Mouse (Mus musculus): ENCODE data around the gene Smyd2. TPM values are rescaled to one million over a fixed set of nuclear protein-coding genes. Genes with fewer than 3 reads are reported as not detected.

Gene Smyd2
- total and polyA plus RNA-seq, 2 experiments from 2014 or later = 218 to 239 TPM

DNA sequence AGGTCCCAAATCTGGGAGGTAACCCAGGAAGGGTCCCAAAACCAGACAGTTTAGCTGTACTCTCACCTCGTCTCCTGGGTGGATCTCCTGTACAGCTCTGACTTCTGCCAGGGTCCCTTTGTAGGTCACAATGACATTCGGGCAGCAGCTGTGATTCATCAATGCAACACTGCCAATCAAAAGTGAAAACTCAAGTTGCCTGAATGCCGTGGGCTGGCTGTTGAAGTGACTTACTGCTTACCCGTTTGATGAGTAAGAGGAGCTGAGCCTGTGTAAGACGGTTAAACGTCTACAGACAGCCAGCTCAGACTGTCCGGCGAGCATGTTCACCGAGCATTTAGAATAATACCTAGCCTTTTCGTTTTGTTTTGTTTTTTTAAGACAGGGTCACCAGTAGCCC is 33.4 kb downstream of the Smyd2 start:
- Histone ChIP-seq H3K4me3 (ENCODE audit: low read depth, low read length) (no peak overlapping the region), H3K36me3 (replicated peaks; ENCODE audit: control insufficient read depth, insufficient read depth, low read length) (peaks cover 39% of the 10 kb centered on the region), H3K27ac (ENCODE audit: low read depth) (peak overlapping the region; percentile 69), H3K9me3 (replicated peaks; ENCODE audit: control insufficient read depth, low read length) (no peaks in the 10 kb centered on the region), H3K4me1 (ENCODE audit: control insufficient read depth, insufficient read depth) (peaks cover 13% of the 10 kb centered on the region; the same call in 1 of the 2 replicates), H3K27me3 (ENCODE audit: control insufficient read depth, insufficient read depth, low read length) (no peaks in the 10 kb centered on the region), H3K4me2 (ENCODE audit: low read depth, low read length) (no peak overlapping the region), H3K9ac (replicated peaks; ENCODE audit: low read depth, low read length) (no peak overlapping the region)
- no peak for ATAC-seq (ENCODE audit: insufficient read depth, low read depth)
- TF ChIP-seq CTCF (IDR thresholded peaks at IDR 0.05; ENCODE audit: low read depth) = no peak
- no peak for TF ChIP-seq EP300 (IDR thresholded peaks at IDR 0.05; ENCODE audit: low read depth)
- peak; percentile 50 for DNase-seq (ENCODE audit: low spot score)
- 40% methylated on average over 10 of the region's 10 CpGs for WGBS

DNA sequence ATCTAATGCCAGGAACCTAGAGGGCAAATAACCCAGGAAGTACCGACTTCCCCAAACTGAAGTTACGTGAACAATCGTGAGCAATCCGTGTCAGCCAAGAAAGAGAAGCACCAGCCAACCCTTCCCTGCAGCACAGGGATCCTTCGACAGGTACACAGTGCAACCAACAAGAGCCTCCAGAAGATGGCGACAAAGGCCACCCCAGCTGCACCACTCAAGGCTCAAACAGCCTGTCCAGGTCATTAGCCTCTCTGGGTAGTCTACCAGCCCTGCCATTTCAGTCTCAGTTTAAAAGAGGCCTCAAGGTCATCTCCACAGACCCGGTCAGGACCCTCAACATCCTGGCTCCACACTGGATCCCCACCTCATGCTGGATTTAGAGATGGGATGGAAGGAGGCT is 34.6 kb downstream of the Smyd2 start:
- TF ChIP-seq EP300 (IDR thresholded peaks at IDR 0.05; ENCODE audit: low read depth) (no peak; the same call in 1 of the 2 replicates), CTCF (IDR thresholded peaks at IDR 0.05; ENCODE audit: low read depth) (peak; percentile 86)
- no peaks in the 10 kb centered on the region for H3K9me3 ChIP-seq (replicated peaks; ENCODE audit: control insufficient read depth, low read length)
- H3K9ac ChIP-seq (replicated peaks; ENCODE audit: low read depth, low read length) = no peak overlapping the region
- ATAC-seq (ENCODE audit: insufficient read depth, low read depth) (peak; percentile 67), DNase-seq (ENCODE audit: low spot score) (peak; percentile 83)
- WGBS = 31% methylated on average over 7 of the region's 7 CpGs
- H3K4me3 ChIP-seq (ENCODE audit: low read depth, low read length) = no peak overlapping the region
- H3K27me3 ChIP-seq (ENCODE audit: control insufficient read depth, insufficient read depth, low read length) = no peaks in the 10 kb centered on the region
- H3K4me1 ChIP-seq (ENCODE audit: control insufficient read depth, insufficient read depth) = peaks cover 13% of the 10 kb centered on the region; the same call in 1 of the 2 replicates
- peak overlapping the region; percentile 69 for H3K27ac ChIP-seq (ENCODE audit: low read depth)
- no peak overlapping the region for H3K4me2 ChIP-seq (ENCODE audit: low read depth, low read length)
- peaks cover 27% of the 10 kb centered on the region for H3K36me3 ChIP-seq (replicated peaks; ENCODE audit: control insufficient read depth, insufficient read depth, low read length)

DNA sequence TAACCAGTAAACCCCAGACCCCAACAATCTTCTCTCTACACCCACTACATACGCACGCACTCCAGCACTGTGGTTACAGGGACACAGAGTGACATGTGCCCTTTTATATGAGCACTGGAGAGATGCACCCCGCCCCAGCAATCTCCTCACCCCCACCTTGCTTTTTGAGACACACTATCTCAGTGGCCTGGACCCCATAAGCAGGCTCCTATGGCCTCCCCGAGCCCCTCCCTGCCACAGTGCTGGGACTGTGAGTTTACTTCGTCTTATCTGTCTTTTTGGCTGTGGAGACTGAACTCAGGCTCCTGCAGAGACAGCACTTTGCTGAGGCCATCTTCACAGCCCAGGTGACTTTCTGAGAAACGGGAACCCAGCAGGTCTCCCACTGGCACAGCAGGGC is 36.2 kb downstream of the Smyd2 start:
- Histone ChIP-seq H3K4me2 (ENCODE audit: low read depth, low read length) (no peak overlapping the region), H3K9me3 (replicated peaks; ENCODE audit: control insufficient read depth, low read length) (no peaks in the 10 kb centered on the region), H3K4me3 (ENCODE audit: low read depth, low read length) (no peak overlapping the region), H3K27me3 (ENCODE audit: control insufficient read depth, insufficient read depth, low read length) (no peaks in the 10 kb centered on the region), H3K4me1 (ENCODE audit: control insufficient read depth, insufficient read depth) (peaks cover 13% of the 10 kb centered on the region; the same call in 1 of the 2 replicates), H3K9ac (replicated peaks; ENCODE audit: low read depth, low read length) (no peak overlapping the region), H3K36me3 (replicated peaks; ENCODE audit: control insufficient read depth, insufficient read depth, low read length) (peaks cover 16% of the 10 kb centered on the region), H3K27ac (ENCODE audit: low read depth) (no peak overlapping the region)
- 77% methylated on average over 6 of the region's 6 CpGs for WGBS
- no peak for TF ChIP-seq EP300 (IDR thresholded peaks at IDR 0.05; ENCODE audit: low read depth)
- no peak for TF ChIP-seq CTCF (IDR thresholded peaks at IDR 0.05; ENCODE audit: low read depth)
- no peak for DNase-seq (ENCODE audit: low spot score)
- no peak for ATAC-seq (ENCODE audit: insufficient read depth, low read depth)

- Histone ChIP-seq H3K9me3 (replicated peaks; ENCODE audit: control insufficient read depth, low read length) (no peaks in the 10 kb centered on the region), H3K4me3 (ENCODE audit: low read depth, low read length) (no peak overlapping the region), H3K9ac (replicated peaks; ENCODE audit: low read depth, low read length) (no peak overlapping the region), H3K36me3 (replicated peaks; ENCODE audit: control insufficient read depth, insufficient read depth, low read length) (peaks cover 16% of the 10 kb centered on the region), H3K4me1 (ENCODE audit: control insufficient read depth, insufficient read depth) (peaks cover 13% of the 10 kb centered on the region; the same call in 1 of the 2 replicates), H3K27ac (ENCODE audit: low read depth) (no peak overlapping the region), H3K4me2 (ENCODE audit: low read depth, low read length) (no peak overlapping the region), H3K27me3 (ENCODE audit: control insufficient read depth, insufficient read depth, low read length) (no peaks in the 10 kb centered on the region)
- ATAC-seq (ENCODE audit: insufficient read depth, low read depth) = no peak
- 65% methylated on average over 13 of the region's 13 CpGs for WGBS
- no peak for TF ChIP-seq EP300 (IDR thresholded peaks at IDR 0.05; ENCODE audit: low read depth)
- TF ChIP-seq CTCF (IDR thresholded peaks at IDR 0.05; ENCODE audit: low read depth) = no peak
- DNase-seq (ENCODE audit: low spot score) = no peak
Observed at GRCm38 (mm10) chr1:189884951-189885350, 37.2 kb downstream of the Smyd2 start.

DNA sequence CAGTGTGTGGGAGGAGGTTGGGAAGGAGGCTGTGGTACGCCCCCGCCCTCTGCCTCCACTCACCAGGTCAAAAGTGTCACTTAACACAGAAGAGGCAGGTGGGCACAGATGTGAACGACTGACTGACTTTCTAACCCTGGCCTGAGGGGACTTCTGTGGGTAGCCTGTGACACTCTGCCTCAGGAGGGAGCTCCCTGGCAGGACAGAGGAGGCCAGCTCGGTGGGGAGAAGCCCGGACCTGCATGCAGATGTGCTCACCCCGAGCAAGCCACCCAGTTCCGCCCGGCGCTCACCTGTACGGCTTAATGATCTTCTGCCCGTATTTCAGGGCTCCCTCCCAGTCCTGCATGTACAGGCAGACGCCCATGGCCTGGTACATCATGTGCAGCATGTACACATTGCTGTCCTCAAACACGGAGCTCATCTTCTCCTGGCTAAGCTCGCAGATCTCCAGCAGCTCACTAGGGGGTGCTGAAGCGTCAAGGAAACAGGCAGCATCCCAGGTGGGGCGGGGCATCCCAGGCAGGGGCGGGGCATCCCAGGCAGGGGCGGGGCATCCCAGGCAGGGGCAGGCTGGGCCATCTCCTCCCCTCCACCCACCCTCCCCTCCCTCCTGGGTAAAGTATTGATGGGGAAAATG is 38.5 kb downstream of the Smyd2 start:
- ATAC-seq (ENCODE audit: insufficient read depth, low read depth) (0 out of 2 replicates have a peak, but pooled peaks have one; percentile 9), DNase-seq (ENCODE audit: low spot score) (peak; percentile 50)
- Histone ChIP-seq H3K36me3 (replicated peaks; ENCODE audit: control insufficient read depth, insufficient read depth, low read length) (peaks cover 16% of the 10 kb centered on the region), H3K4me2 (ENCODE audit: low read depth, low read length) (no peak overlapping the region), H3K9me3 (replicated peaks; ENCODE audit: control insufficient read depth, low read length) (no peaks in the 10 kb centered on the region), H3K4me1 (ENCODE audit: control insufficient read depth, insufficient read depth) (0 out of 2 replicates have a peak, but pooled peaks cover 4% of the 10 kb centered on the region), H3K9ac (replicated peaks; ENCODE audit: low read depth, low read length) (no peak overlapping the region), H3K27ac (ENCODE audit: low read depth) (no peak overlapping the region), H3K4me3 (ENCODE audit: low read depth, low read length) (no peak overlapping the region), H3K27me3 (ENCODE audit: control insufficient read depth, insufficient read depth, low read length) (no peaks in the 10 kb centered on the region)
- TF ChIP-seq EP300 (IDR thresholded peaks at IDR 0.05; ENCODE audit: low read depth) = no peak
- TF ChIP-seq CTCF (IDR thresholded peaks at IDR 0.05; ENCODE audit: low read depth) = peak; percentile 54
- WGBS = 55% methylated on average over 18 of the region's 18 CpGs

- DNase-seq (ENCODE audit: low spot score) (peak; percentile 49), ATAC-seq (ENCODE audit: insufficient read depth, low read depth) (no peak)
- H3K27ac ChIP-seq (ENCODE audit: low read depth) = no peak overlapping the region
- no peak for TF ChIP-seq EP300 (IDR thresholded peaks at IDR 0.05; ENCODE audit: low read depth)
- peak; percentile 72 for TF ChIP-seq CTCF (IDR thresholded peaks at IDR 0.05; ENCODE audit: low read depth)
- 56% methylated on average over 7 of the region's 7 CpGs for WGBS
- no peaks in the 10 kb centered on the region for H3K27me3 ChIP-seq (ENCODE audit: control insufficient read depth, insufficient read depth, low read length)
- peaks cover 16% of the 10 kb centered on the region for H3K36me3 ChIP-seq (replicated peaks; ENCODE audit: control insufficient read depth, insufficient read depth, low read length)
- no peak overlapping the region for H3K4me3 ChIP-seq (ENCODE audit: low read depth, low read length)
- no peak overlapping the region for H3K9ac ChIP-seq (replicated peaks; ENCODE audit: low read depth, low read length)
- no peaks in the 10 kb centered on the region for H3K4me1 ChIP-seq (ENCODE audit: control insufficient read depth, insufficient read depth)
- no peak overlapping the region for H3K4me2 ChIP-seq (ENCODE audit: low read depth, low read length)
- no peaks in the 10 kb centered on the region for H3K9me3 ChIP-seq (replicated peaks; ENCODE audit: control insufficient read depth, low read length)
Observed at GRCm38 (mm10) chr1:189882886-189883285, 39.3 kb downstream of the Smyd2 start.
